Mouse (Mus musculus): ENCODE results near the gene Bloc1s2.
"Not testable (repeated sequence)": the region's sequence is repeated elsewhere in the genome, so short reads cannot be mapped to it uniquely, and the experiment has no call there.

Gene Bloc1s2

GRCm38 (mm10) chr19:44121137-44121536, 25.1 kb downstream of the Bloc1s2 start:
- DNase-seq = no peak

GRCm38 (mm10) chr19:44120686-44121085, 25.6 kb downstream of the Bloc1s2 start:
- DNase-seq = not testable (repeated sequence)

GRCm38 (mm10) chr19:44117793-44118192, 28.5 kb downstream of the Bloc1s2 start:
- DNase-seq = no peak

GRCm38 (mm10) chr19:44111706-44112105, 34.5 kb downstream of the Bloc1s2 start:
- DNase-seq = no peak

- no peak for DNase-seq
Measured at GRCm38 (mm10) chr19:44110356-44110755, 35.9 kb downstream of the Bloc1s2 start.

GRCm38 (mm10) chr19:44108996-44109395, 37.2 kb downstream of the Bloc1s2 start:
- DNase-seq = no peak

- peak; percentile 7 for DNase-seq
Measured at GRCm38 (mm10) chr19:44107661-44108521, 38.4 kb downstream of the Bloc1s2 start.

- DNase-seq = peak; percentile 95
Measured at GRCm38 (mm10) chr19:44106831-44107660, 39.2 kb downstream of the Bloc1s2 start, which contains the start of gene Chuk. TSS of gene Chuk (minus strand) at chr19:44107480.

- no peak for DNase-seq
Measured at GRCm38 (mm10) chr19:44104393-44104792, 41.9 kb downstream of the Bloc1s2 start.

GRCm38 (mm10) chr19:44103001-44103400, 43.2 kb downstream of the Bloc1s2 start:
- DNase-seq = no peak

- no peak for DNase-seq
Measured at GRCm38 (mm10) chr19:44100840-44101239, 45.4 kb downstream of the Bloc1s2 start.

All from right cerebral cortex, postnatal 25 days (tissue).